13 mouse cellular contexts compared by ENCODE assay signal in genomic region chr6:95021724-95022123, GRCm38 (mm10).
"Had no signal": no experiment of that assay in that cellular context is flagged by ENCODE, and none has a peak within 500 bp of the region (broad histone marks: within the 10 kb centered on the region; RNA-seq: fewer than 3 reads in every experiment).

No protein-coding gene starts in this region.

- H3K36me3 ChIP-seq: limb, embryonic 15.5 days; liver, embryonic 13.5 days; lung, embryonic 15.5 days; neural tube, embryonic 12.5 days had no signal

- H3K9me3 ChIP-seq: limb, embryonic 15.5 days; liver, embryonic 13.5 days; lung, embryonic 15.5 days; neural tube, embryonic 12.5 days had no signal

- H3K27ac ChIP-seq: kidney, postnatal 0 days; limb, embryonic 15.5 days; liver, embryonic 13.5 days; lung, embryonic 15.5 days; macrophage; neural tube, embryonic 12.5 days; stomach, postnatal 0 days had no signal

- H3K4me2 ChIP-seq: limb, embryonic 15.5 days; liver, embryonic 13.5 days; lung, embryonic 15.5 days; neural tube, embryonic 12.5 days had no signal

- H3K27me3 ChIP-seq: liver, embryonic 13.5 days; lung, embryonic 15.5 days; neural tube, embryonic 12.5 days had no signal

- H3K9ac ChIP-seq: limb, embryonic 15.5 days; liver, embryonic 13.5 days; liver, postnatal 0 days; lung, embryonic 15.5 days; neural tube, embryonic 12.5 days had no signal

- H3K4me1 ChIP-seq: limb, embryonic 15.5 days; liver, embryonic 13.5 days; lung, embryonic 15.5 days had no signal

- H3K4me3 ChIP-seq: limb, embryonic 15.5 days; liver, embryonic 13.5 days; lung, embryonic 15.5 days; neural tube, embryonic 12.5 days had no signal

- ATAC-seq: liver, postnatal 0 days had no signal

- DNase-seq: kidney, postnatal 36 days; layer of hippocampus, adult 9-11 months; layer of hippocampus, postnatal 36 days; liver, embryonic 13.5 days; liver, postnatal 0 days; lung, postnatal 14 days; thymus, postnatal 4 days had no signal
